Mouse (Mus musculus) stomach, embryonic 14.5 days (tissue): ENCODE results near the gene Rab6b. TPM values are rescaled to one million over a fixed set of nuclear protein-coding genes. Genes with fewer than 3 reads are reported as not detected.

Experiments
- ATAC-seq: fragments of 200-750 bp; cut with Nextera tagmentation; 2 replicates; pipeline ENCODE4 v1.8.0; 2017; ENCODE audit warnings: low read depth, moderate TSS enrichment; ENCODE audit not compliant: insufficient number of reproducible peaks, insufficient read depth, low FRiP score
- H3K27ac ChIP-seq: fragments of 300-500 bp; sonication (generic); 2 replicates; pipeline ENCODE4 v1.5.1; 2014; ENCODE audit warnings: mild to moderate bottlenecking, low read length, moderate library complexity, mixed read lengths
- H3K27me3 ChIP-seq: fragments of 300-500 bp; sonication (generic); 2 replicates; pipeline ENCODE4 v1.6.1; 2014; ENCODE audit warnings: low read length, control low read depth, mixed read lengths; ENCODE audit not compliant: control insufficient read depth, insufficient read depth
- H3K36me3 ChIP-seq: fragments of 300-500 bp; sonication (generic); 2 replicates; pipeline ENCODE4 v1.6.1; 2014; ENCODE audit warnings: mild to moderate bottlenecking, control low read depth, low read length, moderate library complexity, mixed read lengths; ENCODE audit not compliant: control insufficient read depth, insufficient read depth
- H3K4me1 ChIP-seq: fragments of 300-500 bp; sonication (generic); 2 replicates; pipeline ENCODE4 v1.6.1; 2014; ENCODE audit warnings: low read length, control low read depth, mixed read lengths; ENCODE audit not compliant: control insufficient read depth, insufficient read depth
- H3K4me2 ChIP-seq: fragments of 300-500 bp; sonication (generic); replicated peaks from 2 replicates; pipeline ENCODE4 v1.6.1; 2014; ENCODE audit warnings: low read depth, low read length, control low read depth
- H3K4me3 ChIP-seq: fragments of 300-500 bp; sonication (generic); 2 replicates; pipeline ENCODE4 v1.5.1; 2014; ENCODE audit warnings: low read depth, low read length, control low read depth
- H3K9ac ChIP-seq: fragments of 300-500 bp; sonication (generic); replicated peaks from 2 replicates; pipeline ENCODE4 v1.6.1; 2014; ENCODE audit warnings: low read depth, mild to moderate bottlenecking, control low read depth, low read length, moderate library complexity, mixed read lengths
- H3K9me3 ChIP-seq: fragments of 300-500 bp; sonication (generic); 2 replicates; pipeline ENCODE4 v1.6.1; 2016; ENCODE audit warnings: low read depth, low read length, control low read depth; ENCODE audit not compliant: control insufficient read depth
- WGBS: fragments of 180-500 bp; shearing (Covaris S2); extraction: QIAGEN DNeasy Blood & Tissue Kit; methylation state at CpG from one replicate; pipeline ENCODE4 v1.1.7; 2014; 5-methylcytosine and 5-hydroxymethylcytosine counted together
- polyA plus RNA-seq: library from polyadenylated mRNA; unstranded; fragments of >200 nt; fragmentation: Nextera tagmentation; extraction: Ambion mirVana; gene quantifications from 2 replicates; pipeline ENCODE4 v1.2.1, GENCODE M21; 2014

Rab6b gene
- polyA plus RNA-seq, 1 experiment from 2014 or later: 6.1 TPM

DNA sequence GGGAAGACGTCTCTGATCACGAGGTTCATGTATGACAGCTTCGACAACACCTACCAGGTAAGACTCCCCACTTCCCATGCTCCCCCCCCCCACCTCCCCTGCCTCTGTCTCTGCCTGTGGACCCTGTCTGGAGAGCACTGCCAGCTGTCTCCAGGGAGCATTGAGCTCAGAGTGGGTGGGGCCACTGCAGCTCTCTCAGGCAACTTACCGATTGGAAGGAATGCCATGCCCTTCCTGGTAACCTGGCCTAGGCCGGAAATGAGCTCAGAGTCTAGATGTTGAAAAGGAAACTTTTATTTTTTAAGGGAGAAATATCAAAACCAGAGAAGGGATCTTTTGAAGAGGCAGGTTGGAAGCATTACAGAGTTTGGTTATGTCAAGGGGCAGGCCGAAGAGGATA, 28.8 kb downstream of the Rab6b start:
- H3K27me3 ChIP-seq: no peaks in the 10 kb centered on the region

DNA sequence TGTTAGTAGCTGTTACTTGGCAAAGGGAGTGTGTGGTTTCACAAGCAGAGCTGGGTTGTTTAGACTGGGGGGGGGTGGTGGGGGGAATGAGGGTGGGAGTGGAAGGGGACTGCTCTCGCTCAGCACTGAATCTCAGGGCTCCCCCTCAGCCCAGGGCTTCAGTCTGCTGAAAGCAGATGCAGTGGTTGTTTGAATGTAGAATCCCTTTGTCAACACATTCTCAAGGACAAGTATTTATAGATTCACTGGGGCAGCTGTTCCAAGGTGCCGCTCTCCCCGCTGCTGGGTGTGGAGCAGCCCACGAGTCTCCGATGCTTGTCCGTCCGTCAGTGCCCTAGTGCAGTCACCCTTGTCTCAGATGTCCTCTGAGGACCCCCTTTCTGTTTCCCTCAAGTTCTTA, 29.7 kb downstream of the Rab6b start:
- H3K4me3 ChIP-seq: no peak overlapping the region
- H3K4me1 ChIP-seq: peaks cover 3% of the 10 kb centered on the region; the same call in 1 of the 2 replicates
- no peak for ATAC-seq
- H3K27me3 ChIP-seq: no peaks in the 10 kb centered on the region
- no peak overlapping the region for H3K27ac ChIP-seq
- H3K9me3 ChIP-seq: no peaks in the 10 kb centered on the region
- H3K36me3 ChIP-seq: no peaks in the 10 kb centered on the region
- 79% methylated on average over 7 of the region's 7 CpGs for WGBS
- H3K9ac ChIP-seq: no peak overlapping the region
- no peak overlapping the region for H3K4me2 ChIP-seq

More for the DNA sequence above, 28.8 kb downstream of the Rab6b start:
- no peak overlapping the region for H3K27ac ChIP-seq
- WGBS: 84% methylated on average over 6 of the region's 6 CpGs
- H3K4me2 ChIP-seq: no peak overlapping the region
- H3K9ac ChIP-seq: no peak overlapping the region
- H3K4me1 ChIP-seq: peaks cover 3% of the 10 kb centered on the region; the same call in 1 of the 2 replicates
- no peak for ATAC-seq
- H3K36me3 ChIP-seq: no peaks in the 10 kb centered on the region
- no peak overlapping the region for H3K4me3 ChIP-seq
- H3K9me3 ChIP-seq: no peaks in the 10 kb centered on the region

DNA sequence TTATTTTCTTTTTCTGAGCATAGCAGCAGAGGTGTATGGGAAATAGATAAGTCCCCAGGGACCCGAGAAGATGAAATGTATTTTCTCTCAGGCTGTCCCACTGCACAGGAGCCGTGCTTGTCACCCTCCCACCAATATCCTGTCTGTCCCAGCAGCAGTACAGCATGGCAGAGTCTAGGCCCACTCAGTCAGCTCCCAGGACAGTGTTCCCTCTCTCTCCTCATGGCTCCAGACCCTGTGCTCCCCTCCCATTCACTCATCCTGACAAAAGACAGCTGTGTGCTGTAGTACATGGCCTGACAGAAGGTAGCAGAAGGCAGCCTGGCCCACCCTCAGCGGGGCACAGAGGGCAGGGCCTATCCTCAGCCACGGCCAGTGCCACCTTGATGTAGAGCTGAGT, 32.3 kb downstream of the Rab6b start:
- no peaks in the 10 kb centered on the region for H3K9me3 ChIP-seq
- no peak overlapping the region for H3K9ac ChIP-seq
- H3K36me3 ChIP-seq: no peaks in the 10 kb centered on the region
- no peak overlapping the region for H3K27ac ChIP-seq
- peaks cover 3% of the 10 kb centered on the region; the same call in 1 of the 2 replicates for H3K4me1 ChIP-seq
- no peak overlapping the region for H3K4me2 ChIP-seq
- H3K4me3 ChIP-seq: no peak overlapping the region
- no peaks in the 10 kb centered on the region for H3K27me3 ChIP-seq
- ATAC-seq: 0 out of 2 replicates have a peak, but pooled peaks have one; percentile 6
- 36% methylated on average over 4 of the region's 4 CpGs for WGBS

DNA sequence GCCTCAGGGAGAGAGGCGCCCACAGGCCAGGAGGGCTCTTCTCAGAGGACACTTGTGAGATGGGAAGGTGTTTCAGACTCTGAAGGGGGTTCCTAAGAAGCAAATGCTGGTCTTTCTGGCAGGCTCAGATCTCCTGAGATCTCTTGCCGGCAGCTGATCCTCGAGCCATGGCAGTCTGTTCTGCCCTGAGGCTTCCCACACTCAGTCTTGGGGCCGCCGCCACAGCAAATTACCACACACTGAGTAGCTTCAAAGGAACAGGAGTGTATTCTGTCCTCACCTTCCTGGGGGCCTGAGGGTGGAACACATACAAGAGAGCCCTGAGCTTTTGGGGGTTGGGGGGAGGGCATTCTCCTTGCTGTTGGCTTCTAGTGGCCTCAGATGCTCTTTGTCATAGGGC, 33.8 kb downstream of the Rab6b start:
- no peak overlapping the region for H3K9ac ChIP-seq
- H3K4me2 ChIP-seq: no peak overlapping the region
- H3K4me3 ChIP-seq: no peak overlapping the region
- H3K36me3 ChIP-seq: no peaks in the 10 kb centered on the region
- H3K27me3 ChIP-seq: no peaks in the 10 kb centered on the region
- no peak overlapping the region for H3K27ac ChIP-seq
- WGBS: 49% methylated on average over 5 of the region's 5 CpGs
- no peaks in the 10 kb centered on the region for H3K9me3 ChIP-seq
- peaks cover 3% of the 10 kb centered on the region; the same call in 1 of the 2 replicates for H3K4me1 ChIP-seq
- ATAC-seq: no peak

DNA sequence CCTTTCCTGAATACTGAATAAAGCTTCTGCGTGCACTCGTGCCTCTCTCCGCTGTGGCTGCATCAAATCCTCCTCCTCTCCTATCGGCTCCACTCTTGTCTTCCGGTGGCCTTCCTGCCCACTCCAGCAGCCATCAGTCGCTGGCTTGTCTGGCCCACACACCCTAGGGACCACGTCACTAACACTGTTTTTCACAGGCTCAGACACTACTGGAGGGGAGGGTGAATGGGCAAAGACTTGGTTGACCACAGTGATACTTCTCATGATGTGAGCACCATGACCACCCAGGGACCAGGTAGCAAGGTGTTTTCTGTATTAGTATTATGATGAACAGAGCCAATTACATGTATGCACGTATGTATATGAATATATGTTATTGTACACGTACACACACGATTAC, 34.7 kb downstream of the Rab6b start:
- WGBS: 79% methylated on average over 10 of the region's 10 CpGs
- Histone ChIP-seq H3K27ac (no peak overlapping the region), H3K4me3 (no peak overlapping the region), H3K4me2 (no peak overlapping the region), H3K27me3 (no peaks in the 10 kb centered on the region), H3K36me3 (no peaks in the 10 kb centered on the region), H3K4me1 (peaks cover 3% of the 10 kb centered on the region; the same call in 1 of the 2 replicates), H3K9ac (no peak overlapping the region), H3K9me3 (no peaks in the 10 kb centered on the region)
- ATAC-seq: no peak

DNA sequence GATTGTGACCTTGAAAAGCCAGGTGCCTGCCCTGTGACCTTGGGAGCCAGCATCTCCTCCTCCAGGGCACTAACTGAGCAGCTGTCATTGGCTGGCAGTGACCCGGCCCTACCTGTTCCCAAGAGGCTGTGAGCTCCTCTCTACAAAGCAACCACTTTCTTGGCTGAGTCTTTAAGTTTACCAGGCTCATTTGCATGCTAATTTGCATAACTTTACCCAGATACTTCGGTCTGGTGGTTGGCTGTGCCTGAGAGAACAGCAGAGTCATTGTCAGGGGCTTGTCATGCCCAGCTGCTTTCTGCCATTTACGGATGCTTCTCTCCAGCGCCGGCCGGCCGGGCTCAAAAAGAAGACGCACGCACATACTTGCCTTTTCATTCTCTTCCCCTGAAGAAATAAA, 35.1 kb downstream of the Rab6b start:
- H3K27me3 ChIP-seq: no peaks in the 10 kb centered on the region
- no peaks in the 10 kb centered on the region for H3K36me3 ChIP-seq
- 46% methylated on average over 9 of the region's 9 CpGs for WGBS
- no peak overlapping the region for H3K4me3 ChIP-seq
- no peak overlapping the region for H3K27ac ChIP-seq
- peaks cover 3% of the 10 kb centered on the region; the same call in 1 of the 2 replicates for H3K4me1 ChIP-seq
- H3K9me3 ChIP-seq: no peaks in the 10 kb centered on the region
- no peak overlapping the region for H3K4me2 ChIP-seq
- no peak for ATAC-seq
- H3K9ac ChIP-seq: no peak overlapping the region

- peaks cover 3% of the 10 kb centered on the region; the same call in 1 of the 2 replicates for H3K4me1 ChIP-seq
- no peaks in the 10 kb centered on the region for H3K27me3 ChIP-seq
- ATAC-seq: no peak
- 65% methylated on average over 13 of the region's 13 CpGs for WGBS
- H3K9ac ChIP-seq: no peak overlapping the region
- no peak overlapping the region for H3K4me3 ChIP-seq
- no peak overlapping the region for H3K4me2 ChIP-seq
- no peaks in the 10 kb centered on the region for H3K36me3 ChIP-seq
- H3K9me3 ChIP-seq: no peaks in the 10 kb centered on the region
- H3K27ac ChIP-seq: no peak overlapping the region
Measured at GRCm38 (mm10) chr9:103147103-103147502, 35.5 kb downstream of the Rab6b start.

- Histone ChIP-seq H3K4me3 (no peak overlapping the region), H3K27me3 (no peaks in the 10 kb centered on the region), H3K36me3 (no peaks in the 10 kb centered on the region), H3K9me3 (no peaks in the 10 kb centered on the region), H3K9ac (no peak overlapping the region), H3K4me2 (no peak overlapping the region), H3K4me1 (no peaks in the 10 kb centered on the region), H3K27ac (no peak overlapping the region)
- no peak for ATAC-seq
- 86% methylated on average over 12 of the region's 12 CpGs for WGBS
Measured at GRCm38 (mm10) chr9:103149074-103149799, 37.6 kb downstream of the Rab6b start.

DNA sequence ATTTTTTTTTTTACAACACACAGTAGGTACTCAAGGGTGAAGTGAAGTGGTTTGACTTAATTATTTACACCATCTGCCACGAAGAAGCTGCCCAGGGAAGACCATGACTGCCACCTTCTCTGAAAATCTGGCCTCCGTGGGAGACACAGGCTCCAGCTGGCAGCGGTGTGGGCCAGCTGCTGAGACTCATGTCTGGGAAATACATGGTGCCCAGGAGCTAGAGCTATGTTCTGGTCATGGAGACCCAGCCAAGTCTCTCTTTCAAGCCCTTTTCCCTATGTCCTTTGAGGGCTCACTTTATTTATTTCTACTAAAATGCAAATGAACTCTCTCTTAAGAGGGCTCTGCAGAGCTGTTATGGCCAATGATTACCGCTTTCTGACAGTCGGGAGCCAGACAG, 41.7 kb downstream of the Rab6b start:
- Histone ChIP-seq H3K36me3 (no peaks in the 10 kb centered on the region), H3K4me1 (no peaks in the 10 kb centered on the region), H3K27me3 (no peaks in the 10 kb centered on the region), H3K4me2 (no peak overlapping the region), H3K9me3 (no peaks in the 10 kb centered on the region), H3K27ac (no peak overlapping the region), H3K9ac (no peak overlapping the region), H3K4me3 (no peak overlapping the region)
- ATAC-seq: no peak
- WGBS: 80% methylated on average over 5 of the region's 5 CpGs
